Mouse (Mus musculus) forebrain, embryonic 11.5 days (tissue): ENCODE results near the gene Qser1. TPM values are rescaled to one million over a fixed set of nuclear protein-coding genes. Genes with fewer than 3 reads are reported as not detected.
A peak's percentile ranks its signal among the peaks of the same experiment; 100 is the strongest.

Experiments
- ATAC-seq: fragments of 200-750 bp; cut with Nextera tagmentation; replicated peaks from 2 replicates; pipeline ENCODE4 v1.8.0; 2017; ENCODE audit warnings: moderate TSS enrichment; ENCODE audit not compliant: low FRiP score
- DNase-seq: peaks from one replicate; pipeline ENCODE4 v3.0.0-alpha.2; 2017; ENCODE audit warnings: low spot score
- H3K27ac ChIP-seq: fragments of 300-500 bp; sonication (generic); 2 replicates; pipeline ENCODE4 v1.5.1; 2014; ENCODE audit warnings: low read depth, low read length
- H3K27me3 ChIP-seq: fragments of 300-500 bp; sonication (generic); 2 replicates; pipeline ENCODE4 v1.6.1; 2014; ENCODE audit warnings: mild to moderate bottlenecking, low read length, mixed read lengths; ENCODE audit not compliant: control insufficient read depth, insufficient read depth
- H3K36me3 ChIP-seq: fragments of 300-500 bp; sonication (generic); 2 replicates; pipeline ENCODE4 v1.6.1; 2014; ENCODE audit warnings: mild to moderate bottlenecking, low read length, moderate library complexity, mixed read lengths; ENCODE audit not compliant: control insufficient read depth, insufficient read depth
- H3K4me1 ChIP-seq: fragments of 300-500 bp; sonication (generic); replicated peaks from 2 replicates; pipeline ENCODE4 v1.6.1; 2014; ENCODE audit warnings: low read length, mixed read lengths; ENCODE audit not compliant: control insufficient read depth, insufficient read depth
- H3K4me2 ChIP-seq: fragments of 300-500 bp; sonication (generic); 2 replicates; pipeline ENCODE4 v1.6.1; 2014; ENCODE audit warnings: low read depth, mild to moderate bottlenecking, low read length, moderate library complexity, mixed read lengths; ENCODE audit not compliant: severe bottlenecking
- H3K4me3 ChIP-seq: fragments of 300-500 bp; sonication (generic); 2 replicates; pipeline ENCODE4 v1.5.1; 2014; ENCODE audit warnings: low read depth, low read length
- H3K9ac ChIP-seq: fragments of 300-500 bp; sonication (generic); 2 replicates; pipeline ENCODE4 v1.6.1; 2014; ENCODE audit warnings: low read length
- H3K9me3 ChIP-seq: fragments of 300-500 bp; sonication (generic); 2 replicates; pipeline ENCODE4 v1.6.1; 2016; ENCODE audit warnings: low read length, mixed read lengths; ENCODE audit not compliant: control insufficient read depth
- WGBS: fragments of 180-500 bp; shearing (Covaris S2); extraction: QIAGEN DNeasy Blood & Tissue Kit; methylation state at CpG from one replicate; pipeline ENCODE4 v1.1.7; 2014; 5-methylcytosine and 5-hydroxymethylcytosine counted together
- polyA plus RNA-seq: library from polyadenylated mRNA; unstranded; fragments of >200 nt; fragmentation: Nextera tagmentation; extraction: Ambion mirVana; gene quantifications from 2 replicates; pipeline ENCODE4 v1.2.1, GENCODE M21; 2014

The Qser1 gene
- polyA plus RNA-seq, 1 experiment from 2014 or later = 18.9 TPM

DNA sequence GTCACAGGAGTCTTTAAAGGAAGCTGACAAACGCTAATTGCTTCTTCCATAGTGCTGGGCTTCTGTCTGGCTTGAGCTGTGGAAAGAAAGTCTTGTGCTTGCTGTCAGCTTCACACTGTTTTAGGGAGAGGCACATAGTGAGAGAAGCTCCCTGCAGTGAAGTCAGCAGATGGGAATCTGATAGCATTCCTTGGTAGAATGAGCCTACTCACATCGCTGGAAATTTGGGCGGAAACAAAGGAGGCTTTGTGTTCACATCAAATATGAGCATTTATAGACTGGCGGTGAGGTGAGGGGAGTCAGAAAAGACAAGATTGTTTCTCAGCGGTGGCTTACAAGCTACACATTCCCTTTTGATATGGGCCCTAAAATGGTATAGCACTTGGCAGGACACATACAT is 35.1 kb upstream of the Qser1 start:
- Histone ChIP-seq H3K36me3 (no peaks in the 10 kb centered on the region), H3K9ac (no peak overlapping the region), H3K4me1 (0 out of 2 replicates have a peak, but pooled peaks cover 3% of the 10 kb centered on the region), H3K27me3 (peaks cover 10% of the 10 kb centered on the region), H3K9me3 (no peaks in the 10 kb centered on the region), H3K4me2 (no peak overlapping the region), H3K4me3 (no peak overlapping the region), H3K27ac (no peak overlapping the region)
- DNase-seq (no peak), ATAC-seq (no peak)
- WGBS = 26% methylated on average over 5 of the region's 5 CpGs

DNA sequence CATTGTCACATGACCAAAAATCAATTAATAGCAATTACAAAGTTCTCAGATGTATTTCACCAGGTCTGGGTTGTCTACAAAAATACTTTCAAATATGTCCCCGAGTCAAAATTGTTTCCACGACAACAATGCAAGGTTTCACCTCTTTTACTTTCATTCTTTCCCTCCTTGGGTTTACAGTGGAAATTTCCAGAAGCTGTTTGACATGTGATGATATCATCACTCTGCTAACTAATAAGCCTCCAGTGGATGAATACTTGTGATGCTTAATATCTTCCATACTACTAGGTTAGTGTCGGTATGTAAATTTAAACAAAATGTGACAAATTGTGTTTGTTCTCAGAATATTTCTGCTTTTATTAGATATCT is 33.4 kb upstream of the Qser1 start:
- no peaks in the 10 kb centered on the region for H3K36me3 ChIP-seq

DNA sequence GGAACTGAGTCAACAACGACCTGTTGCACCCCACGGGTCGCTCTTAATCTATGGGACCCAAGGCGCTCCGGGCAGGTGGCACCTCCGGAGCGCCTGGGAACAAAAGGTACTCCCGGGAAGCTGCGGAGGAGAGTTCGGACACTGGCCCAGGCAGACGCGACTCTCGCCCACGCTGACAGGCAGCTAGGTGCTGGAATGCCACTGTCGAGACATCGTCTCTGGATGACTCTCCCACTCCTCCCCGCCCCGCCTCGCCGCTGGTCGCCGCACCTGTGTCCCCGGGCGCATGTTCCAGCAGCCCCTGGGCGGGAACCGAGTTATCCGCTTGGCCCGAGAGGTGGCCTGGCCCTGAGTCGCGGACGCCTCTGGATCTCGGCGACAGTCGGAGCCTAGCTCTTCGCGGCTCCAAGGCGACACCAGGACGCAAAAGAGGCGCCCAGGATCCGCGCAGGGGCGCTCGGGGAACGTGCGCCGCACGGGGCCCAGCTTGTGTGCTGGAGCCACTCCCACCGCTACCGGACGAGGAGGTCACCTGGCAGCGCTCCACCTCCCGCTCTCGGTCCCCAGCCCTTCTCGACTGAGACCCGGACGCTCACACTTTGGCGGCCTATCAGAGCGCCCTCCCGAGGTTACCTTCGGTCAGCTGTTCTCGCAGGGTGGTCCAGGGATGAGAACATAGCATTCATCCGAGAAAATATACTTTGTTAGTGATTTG is 32.9 kb upstream of the Qser1 start, which contains the start of gene Prrg4:
Gene Prrg4 (minus strand): TSS at position 601 of the 715 bp plus-strand sequence.
- Histone ChIP-seq H3K9me3 (no peaks in the 10 kb centered on the region), H3K27me3 (peaks cover 10% of the 10 kb centered on the region), H3K4me2 (peak within 1 kb of the TSS; percentile 98), H3K4me1 (0 out of 2 replicates have a peak, but pooled peaks cover 3% of the 10 kb centered on the region), H3K4me3 (peak within 1 kb of the TSS; percentile 50), H3K27ac (no peak within 1 kb of the TSS), H3K36me3 (no peaks in the 10 kb centered on the region), H3K9ac (peak within 1 kb of the TSS; percentile 55)
- ATAC-seq (peak; percentile 74), DNase-seq (peak; percentile 75)
- under 1% methylated on average over 62 of the region's 62 CpGs for WGBS

More for the DNA sequence above, 33.4 kb upstream of the Qser1 start:
- Histone ChIP-seq H3K9ac (no peak overlapping the region), H3K4me3 (peak overlapping the region; percentile 50), H3K9me3 (no peaks in the 10 kb centered on the region), H3K27ac (no peak overlapping the region), H3K4me1 (0 out of 2 replicates have a peak, but pooled peaks cover 3% of the 10 kb centered on the region), H3K4me2 (peak overlapping the region; percentile 98), H3K27me3 (peaks cover 10% of the 10 kb centered on the region)
- DNase-seq (no peak), ATAC-seq (no peak)
- WGBS = 78% methylated on average over 3 of the region's 3 CpGs

DNA sequence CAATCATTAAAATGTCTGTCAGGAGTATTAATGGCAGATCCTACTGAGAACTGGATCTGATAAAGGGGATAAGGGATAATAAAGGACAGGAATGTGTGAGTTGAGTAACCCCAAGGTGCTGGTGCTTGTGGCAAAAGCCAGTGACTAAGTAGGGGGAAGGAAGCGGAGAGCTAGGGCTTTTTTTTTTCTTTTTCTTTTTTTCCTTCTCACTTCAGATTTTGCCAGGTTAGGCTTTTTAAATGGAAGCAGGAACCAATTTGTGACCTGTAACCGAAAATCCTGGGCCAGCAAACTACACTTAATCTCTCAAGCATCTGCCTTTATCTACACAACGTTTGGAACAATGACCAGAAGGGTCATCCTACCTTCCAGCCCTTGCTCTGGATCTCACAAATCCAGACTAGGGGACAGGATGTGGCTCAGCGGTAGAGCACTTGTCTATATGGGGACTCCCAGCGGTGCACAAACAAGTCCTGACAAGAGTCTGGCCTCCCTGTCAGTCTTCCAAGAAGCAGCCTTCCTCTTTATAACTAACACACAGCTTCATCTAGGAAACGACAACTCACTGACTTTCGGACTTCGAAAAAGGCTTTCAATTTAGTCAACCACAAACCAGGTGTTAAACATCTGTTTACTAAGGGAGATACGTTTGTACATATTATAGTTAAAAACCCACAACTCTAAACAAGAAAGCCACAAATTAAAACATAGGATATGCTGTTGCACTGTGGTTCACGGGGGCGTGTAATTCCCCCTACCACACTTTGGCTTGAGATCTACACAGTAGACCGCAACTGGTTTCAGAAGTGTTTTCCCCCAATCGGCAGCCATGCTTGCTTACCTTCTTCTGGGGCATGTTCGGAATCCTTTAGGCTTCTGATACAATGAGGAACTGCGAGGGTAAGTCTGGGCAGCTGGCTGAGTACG is 31.9 kb upstream of the Qser1 start:
- Histone ChIP-seq H3K27ac (no peak overlapping the region), H3K9me3 (no peaks in the 10 kb centered on the region), H3K36me3 (no peaks in the 10 kb centered on the region), H3K4me2 (peak overlapping the region; percentile 98), H3K27me3 (peaks cover 10% of the 10 kb centered on the region), H3K4me1 (0 out of 2 replicates have a peak, but pooled peaks cover 3% of the 10 kb centered on the region), H3K4me3 (peak overlapping the region; percentile 50), H3K9ac (peak overlapping the region; percentile 55)
- WGBS = 30% methylated on average over 16 of the region's 16 CpGs
- no peak for DNase-seq
- ATAC-seq = no peak

DNA sequence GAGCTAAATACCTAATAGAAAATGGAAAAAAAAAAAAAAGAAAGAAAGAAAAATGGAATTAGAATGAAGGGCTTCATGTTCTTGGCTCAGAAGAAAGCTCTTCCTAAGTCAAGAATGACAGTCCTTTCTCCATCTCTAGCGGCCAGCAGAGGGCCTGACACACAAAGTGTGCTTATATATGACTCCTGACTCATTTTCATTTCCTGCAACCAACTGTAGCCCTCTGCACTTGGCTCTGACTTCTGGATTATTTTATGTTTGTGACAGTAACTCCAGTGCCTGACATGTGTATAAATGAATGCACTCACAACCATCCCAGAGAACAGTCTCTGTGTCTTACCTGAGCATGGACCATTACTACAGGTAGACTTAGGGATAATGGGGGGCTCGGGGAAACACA is 31.1 kb upstream of the Qser1 start:
- H3K36me3 ChIP-seq = no peaks in the 10 kb centered on the region
- 57% methylated on average over 2 of the region's 2 CpGs for WGBS
- no peak overlapping the region for H3K4me2 ChIP-seq
- H3K9ac ChIP-seq = no peak overlapping the region
- no peak for ATAC-seq
- peaks cover 10% of the 10 kb centered on the region for H3K27me3 ChIP-seq
- H3K27ac ChIP-seq = no peak overlapping the region
- H3K4me3 ChIP-seq = no peak overlapping the region
- H3K9me3 ChIP-seq = no peaks in the 10 kb centered on the region
- H3K4me1 ChIP-seq = 0 out of 2 replicates have a peak, but pooled peaks cover 3% of the 10 kb centered on the region
- DNase-seq = no peak

DNA sequence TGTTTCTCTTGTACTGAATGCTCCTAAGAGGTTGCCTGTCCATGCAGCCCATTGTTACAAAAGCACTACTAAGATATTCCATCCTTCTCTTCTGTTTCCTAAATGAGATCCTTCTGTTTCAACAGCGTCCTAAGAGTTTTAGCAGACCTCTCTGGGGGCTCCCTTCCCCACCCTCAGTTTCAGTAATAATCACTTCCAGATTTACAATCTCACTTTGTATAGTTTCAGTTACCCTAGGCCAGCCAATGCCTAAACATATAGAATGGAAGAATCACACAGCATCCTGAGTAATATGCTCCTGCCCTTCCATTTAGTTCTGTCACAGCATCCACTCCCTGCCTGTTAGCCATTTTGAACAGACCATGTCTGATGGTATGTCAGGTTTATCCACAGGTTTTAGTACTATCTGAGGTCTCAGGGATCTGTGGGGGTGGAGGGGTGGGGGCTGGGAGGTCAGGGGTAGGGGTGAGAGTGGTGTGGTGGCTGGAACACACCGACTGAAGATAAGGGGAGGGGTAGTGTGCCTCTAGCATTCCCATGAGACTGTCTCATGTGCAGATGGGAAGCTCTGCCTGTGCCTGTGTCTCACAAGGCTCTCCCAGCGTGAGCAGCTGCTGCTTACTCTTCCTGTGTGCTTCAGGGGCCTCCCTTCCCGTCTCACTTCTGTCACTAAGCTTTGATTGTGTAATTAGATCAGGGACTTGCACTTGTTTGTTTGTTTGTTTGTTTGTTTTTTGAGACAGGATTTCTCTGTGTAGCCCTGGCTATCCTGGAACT is 30.3 kb upstream of the Qser1 start:
- 0 out of 2 replicates have a peak, but pooled peaks cover 3% of the 10 kb centered on the region for H3K4me1 ChIP-seq
- H3K4me3 ChIP-seq = no peak overlapping the region
- no peak overlapping the region for H3K27ac ChIP-seq
- H3K9ac ChIP-seq = no peak overlapping the region
- H3K4me2 ChIP-seq = no peak overlapping the region
- WGBS = 59% methylated on average over 4 of the region's 4 CpGs
- no peaks in the 10 kb centered on the region for H3K9me3 ChIP-seq
- ATAC-seq (no peak), DNase-seq (no peak)
- H3K27me3 ChIP-seq = peaks cover 10% of the 10 kb centered on the region
- no peaks in the 10 kb centered on the region for H3K36me3 ChIP-seq

DNA sequence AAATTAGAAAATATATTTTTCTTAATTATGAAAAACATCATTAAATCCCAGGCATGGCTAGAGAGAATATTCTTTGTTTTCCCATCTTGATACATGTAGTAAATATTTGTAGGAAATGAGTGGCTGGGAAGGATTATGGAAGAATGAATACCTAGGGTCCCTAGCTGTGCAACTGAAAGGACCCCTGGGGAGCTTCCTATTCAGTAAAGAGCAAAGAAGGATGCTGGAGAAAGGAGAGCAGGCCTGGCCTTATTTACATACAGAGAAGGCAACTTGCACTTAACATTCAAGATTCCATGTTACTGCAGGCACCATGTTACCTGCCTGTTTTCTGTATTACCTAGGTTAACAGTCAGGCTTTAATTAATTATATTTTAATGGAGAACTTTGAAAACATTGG is 26.0 kb upstream of the Qser1 start:
- ATAC-seq (no peak), DNase-seq (no peak)
- H3K4me3 ChIP-seq = no peak overlapping the region
- no peak overlapping the region for H3K27ac ChIP-seq
- no peak overlapping the region for H3K4me2 ChIP-seq
- no peaks in the 10 kb centered on the region for H3K36me3 ChIP-seq
- H3K9me3 ChIP-seq = no peaks in the 10 kb centered on the region
- no peaks in the 10 kb centered on the region for H3K4me1 ChIP-seq
- no peak overlapping the region for H3K9ac ChIP-seq
- H3K27me3 ChIP-seq = no peaks in the 10 kb centered on the region

DNA sequence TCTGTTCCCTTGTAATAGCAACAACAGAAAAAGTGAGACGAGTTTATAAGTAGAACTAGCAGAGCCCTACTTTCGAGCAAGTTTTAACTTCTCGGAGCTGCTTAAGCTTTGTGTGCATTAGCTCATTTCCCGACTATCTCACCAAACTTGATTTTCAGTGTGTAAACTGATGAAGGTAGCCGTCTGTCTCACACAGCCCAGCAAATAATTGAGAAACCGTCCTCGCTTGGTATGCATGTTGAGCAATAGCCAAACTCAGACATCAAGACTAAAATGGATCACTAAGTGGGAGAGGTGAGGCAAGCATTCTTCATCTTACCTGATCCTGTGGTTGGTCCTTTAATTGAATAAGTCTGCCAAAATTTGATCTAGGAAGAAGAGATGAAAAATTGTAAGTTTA is 25.2 kb upstream of the Qser1 start:
- Histone ChIP-seq H3K27ac (no peak overlapping the region), H3K27me3 (no peaks in the 10 kb centered on the region), H3K4me2 (no peak overlapping the region), H3K36me3 (no peaks in the 10 kb centered on the region), H3K4me3 (no peak overlapping the region), H3K9me3 (no peaks in the 10 kb centered on the region), H3K9ac (no peak overlapping the region), H3K4me1 (no peaks in the 10 kb centered on the region)
- 88% methylated on average over 7 of the region's 7 CpGs for WGBS
- no peak for ATAC-seq
- no peak for DNase-seq
